Mouse (Mus musculus): ENCODE data around the gene Tbl1xr1. TPM values are rescaled to one million over a fixed set of nuclear protein-coding genes. Genes with fewer than 3 reads are reported as not detected.
A peak's percentile ranks its signal among the peaks of the same experiment; 100 is the strongest.

Gene Tbl1xr1
- polyA plus RNA-seq, 2 experiments = 27.0 to 27.8 TPM

- peak; percentile 51 for DNase-seq (ENCODE audit: low spot score)
- no peaks in the 10 kb centered on the region for H3K27me3 ChIP-seq (ENCODE audit: control insufficient read depth, insufficient read depth, low read length)
- 3% methylated on average over 9 of the region's 9 CpGs for WGBS
- H3K27ac ChIP-seq (replicated peaks; ENCODE audit: low read depth, low read length) = peak overlapping the region; percentile 98; the same call in 1 of the 2 replicates
- peaks cover 28% of the 10 kb centered on the region for H3K4me1 ChIP-seq (ENCODE audit: control insufficient read depth, insufficient read depth, low read length)
- H3K36me3 ChIP-seq (ENCODE audit: control insufficient read depth, insufficient read depth, low read length) = peaks cover 4% of the 10 kb centered on the region
- H3K9ac ChIP-seq (ENCODE audit: low read depth, low read length, severe bottlenecking) = peak overlapping the region; percentile 96
- peak overlapping the region; percentile 88 for H3K4me3 ChIP-seq (replicated peaks; ENCODE audit: low read length)
- ATAC-seq (ENCODE audit: low FRiP score, low read depth) = no peak
- H3K9me3 ChIP-seq (ENCODE audit: control insufficient read depth, low read length) = no peaks in the 10 kb centered on the region
- peak overlapping the region; percentile 61 for H3K4me2 ChIP-seq (replicated peaks; ENCODE audit: low read depth, low read length, severe bottlenecking)
- no peak for TF ChIP-seq POLR2A (IDR thresholded peaks at IDR 0.05; ENCODE audit: borderline replicate concordance, extremely low read depth, insufficient read depth, insufficient read length)
Observed at GRCm38 (mm10) chr3:22077657-22078475, 1.4 kb downstream of the Tbl1xr1 start.

DNA sequence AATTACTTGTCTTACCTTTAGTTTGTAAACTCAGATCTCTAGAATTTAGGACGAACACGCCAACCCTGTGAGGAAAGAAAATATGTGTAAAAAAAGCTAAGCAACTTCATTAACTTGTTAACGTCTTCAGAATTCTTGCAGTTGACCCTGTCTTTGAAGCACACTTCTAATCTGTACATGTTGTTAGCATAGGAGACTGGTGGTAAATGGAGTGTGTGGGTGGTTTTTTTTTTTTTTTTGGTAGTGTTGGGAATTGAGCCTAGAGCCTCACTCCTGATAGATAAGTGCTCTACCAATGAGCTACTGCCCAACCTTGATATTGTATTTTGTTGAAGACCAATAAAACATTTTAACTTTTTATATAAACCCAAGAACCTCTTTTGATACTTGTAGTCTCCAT is 2.1 kb downstream of the Tbl1xr1 start:
- no peak for DNase-seq (ENCODE audit: low spot score)
- TF ChIP-seq POLR2A (IDR thresholded peaks at IDR 0.05; ENCODE audit: borderline replicate concordance, extremely low read depth, insufficient read depth, insufficient read length) = no peak
- peaks cover 28% of the 10 kb centered on the region for H3K4me1 ChIP-seq (ENCODE audit: control insufficient read depth, insufficient read depth, low read length)
- peaks cover 4% of the 10 kb centered on the region for H3K36me3 ChIP-seq (ENCODE audit: control insufficient read depth, insufficient read depth, low read length)
- peak overlapping the region; percentile 61 for H3K4me2 ChIP-seq (replicated peaks; ENCODE audit: low read depth, low read length, severe bottlenecking)
- H3K27ac ChIP-seq (replicated peaks; ENCODE audit: low read depth, low read length) = no peak overlapping the region
- no peaks in the 10 kb centered on the region for H3K9me3 ChIP-seq (ENCODE audit: control insufficient read depth, low read length)
- peak overlapping the region; percentile 96; the same call in 1 of the 2 replicates for H3K9ac ChIP-seq (ENCODE audit: low read depth, low read length, severe bottlenecking)
- peak overlapping the region; percentile 88 for H3K4me3 ChIP-seq (replicated peaks; ENCODE audit: low read length)
- WGBS = 38% methylated on average over 3 of the region's 3 CpGs
- no peak for ATAC-seq (ENCODE audit: low FRiP score, low read depth)
- H3K27me3 ChIP-seq (ENCODE audit: control insufficient read depth, insufficient read depth, low read length) = no peaks in the 10 kb centered on the region

GRCm38 (mm10) chr3:22081869-22082268 is 5.4 kb downstream of the Tbl1xr1 start:
- WGBS = 86% methylated on average over 4 of the region's 4 CpGs
- peaks cover 26% of the 10 kb centered on the region for H3K4me1 ChIP-seq (ENCODE audit: control insufficient read depth, insufficient read depth, low read length)
- no peak overlapping the region for H3K27ac ChIP-seq (replicated peaks; ENCODE audit: low read depth, low read length)
- H3K9me3 ChIP-seq (ENCODE audit: control insufficient read depth, low read length) = no peaks in the 10 kb centered on the region
- no peak overlapping the region for H3K4me3 ChIP-seq (replicated peaks; ENCODE audit: low read length)
- no peak overlapping the region for H3K4me2 ChIP-seq (replicated peaks; ENCODE audit: low read depth, low read length, severe bottlenecking)
- no peak for TF ChIP-seq POLR2A (IDR thresholded peaks at IDR 0.05; ENCODE audit: borderline replicate concordance, extremely low read depth, insufficient read depth, insufficient read length)
- H3K36me3 ChIP-seq (ENCODE audit: control insufficient read depth, insufficient read depth, low read length) = peaks cover 4% of the 10 kb centered on the region
- no peaks in the 10 kb centered on the region for H3K27me3 ChIP-seq (ENCODE audit: control insufficient read depth, insufficient read depth, low read length)
- no peak overlapping the region for H3K9ac ChIP-seq (ENCODE audit: low read depth, low read length, severe bottlenecking)
- DNase-seq (ENCODE audit: low spot score) = no peak
- no peak for ATAC-seq (ENCODE audit: low FRiP score, low read depth)

DNA sequence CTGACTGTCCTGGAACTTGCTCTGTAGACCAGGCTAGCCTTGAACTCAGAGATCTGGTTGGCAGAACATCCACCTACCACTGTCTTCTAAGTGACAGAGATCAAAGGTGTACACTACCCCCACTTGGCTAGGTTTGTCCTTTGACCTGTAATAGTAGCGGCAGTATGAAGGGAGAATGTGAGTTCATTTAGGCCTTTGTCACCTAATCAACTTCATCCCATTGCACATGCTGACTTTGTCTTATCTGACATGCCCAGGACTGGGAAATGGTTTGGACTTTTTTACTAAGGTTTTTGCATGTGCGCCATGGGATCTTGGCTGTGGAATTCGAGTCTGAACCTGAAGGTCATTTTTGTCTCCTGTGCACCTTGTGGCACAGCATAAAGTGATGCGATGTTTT is 6.4 kb downstream of the Tbl1xr1 start:
- WGBS = 92% methylated on average over 4 of the region's 4 CpGs
- H3K4me2 ChIP-seq (replicated peaks; ENCODE audit: low read depth, low read length, severe bottlenecking) = no peak overlapping the region
- H3K27me3 ChIP-seq (ENCODE audit: control insufficient read depth, insufficient read depth, low read length) = no peaks in the 10 kb centered on the region
- H3K9ac ChIP-seq (ENCODE audit: low read depth, low read length, severe bottlenecking) = no peak overlapping the region
- no peak for DNase-seq (ENCODE audit: low spot score)
- H3K4me3 ChIP-seq (replicated peaks; ENCODE audit: low read length) = no peak overlapping the region
- H3K36me3 ChIP-seq (ENCODE audit: control insufficient read depth, insufficient read depth, low read length) = peaks cover 4% of the 10 kb centered on the region
- no peak overlapping the region for H3K27ac ChIP-seq (replicated peaks; ENCODE audit: low read depth, low read length)
- no peaks in the 10 kb centered on the region for H3K9me3 ChIP-seq (ENCODE audit: control insufficient read depth, low read length)
- no peak for ATAC-seq (ENCODE audit: low FRiP score, low read depth)
- TF ChIP-seq POLR2A (IDR thresholded peaks at IDR 0.05; ENCODE audit: borderline replicate concordance, extremely low read depth, insufficient read depth, insufficient read length) = no peak
- peaks cover 26% of the 10 kb centered on the region for H3K4me1 ChIP-seq (ENCODE audit: control insufficient read depth, insufficient read depth, low read length)

- Histone ChIP-seq H3K4me1 (ENCODE audit: control insufficient read depth, insufficient read depth, low read length) (peaks cover 12% of the 10 kb centered on the region; the same call in 1 of the 2 replicates), H3K4me3 (replicated peaks; ENCODE audit: low read length) (no peak overlapping the region), H3K27ac (replicated peaks; ENCODE audit: low read depth, low read length) (no peak overlapping the region), H3K9me3 (ENCODE audit: control insufficient read depth, low read length) (no peaks in the 10 kb centered on the region), H3K9ac (ENCODE audit: low read depth, low read length, severe bottlenecking) (no peak overlapping the region), H3K27me3 (ENCODE audit: control insufficient read depth, insufficient read depth, low read length) (no peaks in the 10 kb centered on the region), H3K36me3 (ENCODE audit: control insufficient read depth, insufficient read depth, low read length) (peaks cover 2% of the 10 kb centered on the region), H3K4me2 (replicated peaks; ENCODE audit: low read depth, low read length, severe bottlenecking) (no peak overlapping the region)
- TF ChIP-seq POLR2A (IDR thresholded peaks at IDR 0.05; ENCODE audit: borderline replicate concordance, extremely low read depth, insufficient read depth, insufficient read length) = no peak
- ATAC-seq (ENCODE audit: low FRiP score, low read depth) (no peak), DNase-seq (ENCODE audit: low spot score) (no peak)
- 65% methylated on average over 10 of the region's 10 CpGs for WGBS
Observed at GRCm38 (mm10) chr3:22084222-22084996, 8.0 kb downstream of the Tbl1xr1 start.
